Mouse (Mus musculus) lung, embryonic 14.5 days (tissue): ENCODE measurements around the gene Usp39. TPM values are rescaled to one million over a fixed set of nuclear protein-coding genes. Genes with fewer than 3 reads are reported as not detected.

ENCODE experiments used
- ATAC-seq: fragments of 200-750 bp; cut with Nextera tagmentation; 2 replicates; pipeline ENCODE4 v1.8.0; 2017; ENCODE audit warnings: mild to moderate bottlenecking, moderate TSS enrichment, moderate library complexity; ENCODE audit not compliant: insufficient read depth
- DNase-seq: peaks from one replicate; pipeline ENCODE4 v3.0.0-alpha.2; 2015
- H3K27ac ChIP-seq: fragments of 300-500 bp; sonication (generic); 2 replicates; pipeline ENCODE4 v1.5.1; 2014; ENCODE audit warnings: low read depth, mild to moderate bottlenecking, moderate library complexity
- H3K27me3 ChIP-seq: fragments of 300-500 bp; sonication (generic); 2 replicates; pipeline ENCODE4 v1.6.1; 2014; ENCODE audit warnings: low read length, control low read depth; ENCODE audit not compliant: insufficient read depth
- H3K36me3 ChIP-seq: fragments of 300-500 bp; sonication (generic); 2 replicates; pipeline ENCODE4 v1.6.1; 2014; ENCODE audit warnings: control low read depth; ENCODE audit not compliant: insufficient read depth
- H3K4me1 ChIP-seq: fragments of 300-500 bp; sonication (generic); 2 replicates; pipeline ENCODE4 v1.6.1; 2014; ENCODE audit warnings: antibody characterized with exemption, control low read depth; ENCODE audit not compliant: insufficient read depth
- H3K4me2 ChIP-seq: fragments of 300-500 bp; sonication (generic); 2 replicates; pipeline ENCODE4 v1.6.1; 2014; ENCODE audit warnings: mild to moderate bottlenecking
- H3K4me3 ChIP-seq: fragments of 300-500 bp; sonication (generic); 2 replicates; pipeline ENCODE4 v1.5.1; 2014; ENCODE audit warnings: low read depth, low read length
- H3K9ac ChIP-seq: fragments of 300-500 bp; sonication (generic); 2 replicates; pipeline ENCODE4 v1.6.1; 2014
- H3K9me3 ChIP-seq: fragments of 300-500 bp; sonication (generic); 2 replicates; pipeline ENCODE4 v1.6.1; 2016; ENCODE audit warnings: low read depth, low read length, control low read depth
- CTCF ChIP-seq: IDR thresholded peaks from 2 replicates; pipeline ENCODE4 v1.5.1; 2016; ENCODE audit warnings: antibody characterized with exemption, low read depth
- WGBS: fragments of 180-500 bp; shearing (Covaris S2); extraction: QIAGEN DNeasy Blood & Tissue Kit; methylation state at CpG from one replicate; pipeline ENCODE4 v1.1.7; 2014; 5-methylcytosine and 5-hydroxymethylcytosine counted together
- polyA plus RNA-seq: library from polyadenylated mRNA; unstranded; fragments of >200 nt; fragmentation: Nextera tagmentation; extraction: Ambion mirVana; gene quantifications from 2 replicates; pipeline ENCODE4 v1.2.1, GENCODE M21; 2014

The Usp39 gene
- polyA plus RNA-seq, 1 experiment from 2014 or later, result 73.7 TPM

- WGBS, result 68% methylated on average over 6 of the region's 6 CpGs
- no peak for DNase-seq
- no peak for TF ChIP-seq CTCF
These were observed 20.0 kb upstream of the Usp39 start for GRCm38 (mm10) chr6:72364985-72365384.

GRCm38 (mm10) chr6:72364009-72364408, 19.0 kb upstream of the Usp39 start:
- Histone ChIP-seq H3K9me3 (no peaks in the 10 kb centered on the region), H3K4me3 (no peak overlapping the region), H3K4me2 (no peak overlapping the region), H3K36me3 (peaks cover 15% of the 10 kb centered on the region), H3K9ac (no peak overlapping the region), H3K27me3 (no peaks in the 10 kb centered on the region), H3K4me1 (0 out of 2 replicates have a peak, but pooled peaks cover 4% of the 10 kb centered on the region), H3K27ac (no peak overlapping the region)
- no peak for DNase-seq
- 42% methylated on average over 7 of the region's 7 CpGs for WGBS
- ATAC-seq, result no peak
- no peak; the same call in 1 of the 2 replicates for TF ChIP-seq CTCF

More at GRCm38 (mm10) chr6:72364985-72365384, 20.0 kb upstream of the Usp39 start:
- ATAC-seq, result no peak
- Histone ChIP-seq H3K4me3 (no peak overlapping the region), H3K36me3 (peaks cover 6% of the 10 kb centered on the region; the same call in 1 of the 2 replicates), H3K9me3 (no peaks in the 10 kb centered on the region), H3K27me3 (no peaks in the 10 kb centered on the region), H3K27ac (no peak overlapping the region), H3K9ac (no peak overlapping the region), H3K4me1 (0 out of 2 replicates have a peak, but pooled peaks cover 4% of the 10 kb centered on the region), H3K4me2 (no peak overlapping the region)

GRCm38 (mm10) chr6:72362132-72363028, 17.4 kb upstream of the Usp39 start:
- 0 out of 2 replicates have a peak, but pooled peaks cover 4% of the 10 kb centered on the region for H3K4me1 ChIP-seq
- peak; percentile 98 for DNase-seq
- H3K4me3 ChIP-seq, result peak overlapping the region; percentile 82
- ATAC-seq, result peak; percentile 98
- H3K36me3 ChIP-seq, result peaks cover 28% of the 10 kb centered on the region
- peak; percentile 40 for TF ChIP-seq CTCF
- H3K9me3 ChIP-seq, result no peaks in the 10 kb centered on the region
- H3K4me2 ChIP-seq, result peak overlapping the region; percentile 86
- H3K27me3 ChIP-seq, result no peaks in the 10 kb centered on the region
- H3K9ac ChIP-seq, result peak overlapping the region; percentile 78
- under 1% methylated on average over 42 of the region's 42 CpGs for WGBS
- peak overlapping the region; percentile 80 for H3K27ac ChIP-seq

GRCm38 (mm10) chr6:72361121-72361551, 16.2 kb upstream of the Usp39 start:
- Histone ChIP-seq H3K27ac (no peak overlapping the region), H3K4me3 (peak overlapping the region; percentile 82), H3K9ac (peak overlapping the region; percentile 78), H3K9me3 (no peaks in the 10 kb centered on the region), H3K27me3 (no peaks in the 10 kb centered on the region), H3K36me3 (peaks cover 28% of the 10 kb centered on the region), H3K4me1 (0 out of 2 replicates have a peak, but pooled peaks cover 4% of the 10 kb centered on the region), H3K4me2 (peak overlapping the region; percentile 86)
- 45% methylated on average over 5 of the region's 5 CpGs for WGBS
- DNase-seq, result no peak
- no peak for TF ChIP-seq CTCF
- ATAC-seq, result no peak

- Histone ChIP-seq H3K4me3 (0 out of 2 replicates have a peak overlapping the region, but pooled peaks have one; percentile 1), H3K27ac (peak overlapping the region; percentile 25; the same call in 1 of the 2 replicates), H3K27me3 (no peaks in the 10 kb centered on the region), H3K4me1 (0 out of 2 replicates have a peak, but pooled peaks cover 4% of the 10 kb centered on the region), H3K4me2 (peak overlapping the region; percentile 86), H3K36me3 (peaks cover 28% of the 10 kb centered on the region), H3K9ac (no peak overlapping the region), H3K9me3 (no peaks in the 10 kb centered on the region)
- no peak for TF ChIP-seq CTCF
- DNase-seq, result peak; percentile 76
- ATAC-seq, result peak; percentile 3; the same call in 1 of the 2 replicates
- 45% methylated on average over 7 of the region's 7 CpGs for WGBS
These were observed 15.6 kb upstream of the Usp39 start for GRCm38 (mm10) chr6:72360599-72360935.

- Histone ChIP-seq H3K4me2 (peak overlapping the region; percentile 86), H3K4me3 (peak overlapping the region; percentile 1; the same call in 1 of the 2 replicates), H3K27ac (peak overlapping the region; percentile 25; the same call in 1 of the 2 replicates), H3K9ac (no peak overlapping the region), H3K4me1 (0 out of 2 replicates have a peak, but pooled peaks cover 4% of the 10 kb centered on the region), H3K36me3 (peaks cover 28% of the 10 kb centered on the region), H3K9me3 (no peaks in the 10 kb centered on the region), H3K27me3 (no peaks in the 10 kb centered on the region)
- no peak for ATAC-seq
- DNase-seq, result no peak
- no peak for TF ChIP-seq CTCF
- 58% methylated on average over 11 of the region's 11 CpGs for WGBS
These were observed 15.1 kb upstream of the Usp39 start for GRCm38 (mm10) chr6:72359891-72360598.

GRCm38 (mm10) chr6:72359343-72359742, 14.4 kb upstream of the Usp39 start:
- Histone ChIP-seq H3K4me1 (0 out of 2 replicates have a peak, but pooled peaks cover 4% of the 10 kb centered on the region), H3K9ac (no peak overlapping the region), H3K27ac (no peak overlapping the region), H3K36me3 (peaks cover 28% of the 10 kb centered on the region), H3K27me3 (no peaks in the 10 kb centered on the region), H3K4me3 (no peak overlapping the region), H3K4me2 (no peak overlapping the region), H3K9me3 (no peaks in the 10 kb centered on the region)
- TF ChIP-seq CTCF, result no peak
- 66% methylated on average over 2 of the region's 2 CpGs for WGBS
- DNase-seq (no peak), ATAC-seq (no peak)
